Mouse (Mus musculus): ENCODE measurements around the gene Zfp69. TPM values are rescaled to one million over a fixed set of nuclear protein-coding genes. Genes with fewer than 3 reads are reported as not detected.

Gene Zfp69
- polyA plus RNA-seq, 1 experiment from 2014 or later: 13.7 TPM

GRCm38 (mm10) chr4:120885208-120886120 lies 66.0 kb downstream of the Zfp69 start:
- Histone ChIP-seq H3K4me1 (peaks cover 17% of the 10 kb centered on the region), H3K36me3 (no peaks in the 10 kb centered on the region), H3K27ac (replicated peaks) (no peak overlapping the region), H3K4me3 (no peak overlapping the region), H3K9me3 (no peaks in the 10 kb centered on the region), H3K4me2 (peak overlapping the region; percentile 50), H3K9ac (no peak overlapping the region; the same call in 1 of the 2 replicates), H3K27me3 (replicated peaks) (peaks cover 17% of the 10 kb centered on the region)
- ATAC-seq (ENCODE audit: extremely low read depth, insufficient number of reproducible peaks, low FRiP score, low TSS enrichment): no peak
- WGBS: 14% methylated on average over 13 of the region's 13 CpGs

DNA sequence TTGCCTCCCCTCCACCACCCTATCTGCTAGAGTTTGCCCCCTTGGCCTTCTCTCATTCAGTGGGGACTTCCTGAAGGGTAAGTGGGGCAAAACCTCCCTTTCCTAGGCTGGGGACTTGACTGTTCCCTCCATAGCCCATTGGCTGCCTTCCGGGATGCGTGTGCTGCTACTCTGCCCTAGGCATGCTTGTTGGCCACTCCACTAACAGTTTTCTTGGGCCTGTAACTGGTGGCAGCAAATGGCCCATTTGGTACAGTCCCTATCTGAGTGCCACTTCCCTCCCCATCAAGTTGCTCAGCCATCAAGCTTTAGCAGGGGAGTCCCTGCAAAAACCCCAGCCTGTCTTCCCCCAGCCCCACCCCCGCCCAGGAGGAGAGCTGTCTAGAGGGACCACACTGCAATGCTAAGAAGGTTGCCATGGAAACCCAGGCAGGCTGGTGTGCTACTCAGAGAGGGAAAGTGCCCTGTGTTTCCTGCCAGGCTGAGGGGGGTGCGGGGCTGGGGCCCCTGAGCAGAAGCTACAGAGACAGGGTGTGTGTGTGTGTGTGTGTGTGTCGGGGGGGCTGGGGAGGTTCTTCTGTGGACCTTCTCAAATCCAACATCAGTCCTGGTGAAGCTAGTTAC lies 69.4 kb downstream of the Zfp69 start:
- H3K27me3 ChIP-seq (replicated peaks): peaks cover 14% of the 10 kb centered on the region
- ATAC-seq (ENCODE audit: extremely low read depth, insufficient number of reproducible peaks, low FRiP score, low TSS enrichment): no peak
- H3K9me3 ChIP-seq: no peaks in the 10 kb centered on the region
- no peak overlapping the region for H3K4me2 ChIP-seq
- no peak overlapping the region for H3K9ac ChIP-seq
- peaks cover 17% of the 10 kb centered on the region for H3K4me1 ChIP-seq
- H3K27ac ChIP-seq (replicated peaks): no peak overlapping the region
- no peaks in the 10 kb centered on the region for H3K36me3 ChIP-seq
- WGBS: 52% methylated on average over 5 of the region's 5 CpGs
- no peak overlapping the region for H3K4me3 ChIP-seq

DNA sequence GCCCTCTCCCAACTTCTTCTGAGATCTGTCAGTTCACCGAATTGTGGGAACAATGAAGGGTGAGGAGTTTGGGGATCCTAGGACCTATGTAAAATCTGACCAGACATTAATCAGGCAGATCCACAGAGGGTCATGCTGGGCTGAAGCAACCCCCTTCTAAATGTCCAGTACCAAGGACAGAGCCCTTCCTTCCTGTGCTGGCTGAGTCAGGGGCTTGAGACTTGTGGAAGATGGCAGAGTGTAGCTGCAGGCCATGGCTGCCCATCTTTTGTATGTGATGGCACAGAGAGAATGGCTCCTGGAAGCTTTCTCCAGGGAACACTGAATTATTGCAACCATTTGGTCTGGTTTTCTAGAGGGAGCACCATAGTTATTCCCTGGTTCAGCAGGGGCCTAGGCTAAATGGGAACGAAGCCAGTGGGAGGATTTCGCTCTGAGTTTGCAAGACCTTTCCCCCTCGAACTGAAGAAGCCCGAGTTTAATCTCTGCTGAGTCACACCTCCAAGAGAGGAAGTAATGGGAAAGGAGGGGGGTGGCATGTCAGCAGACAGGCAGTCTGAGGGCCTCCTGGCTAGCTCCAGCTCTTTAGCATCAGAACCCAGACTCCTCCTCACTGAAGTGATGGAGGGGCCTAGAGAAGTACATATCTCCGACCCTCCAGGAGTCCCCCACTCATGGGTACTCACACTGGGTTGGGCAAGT lies 70.6 kb downstream of the Zfp69 start:
- Histone ChIP-seq H3K9ac (no peak overlapping the region), H3K9me3 (no peaks in the 10 kb centered on the region), H3K27ac (replicated peaks) (no peak overlapping the region), H3K4me2 (no peak overlapping the region), H3K4me1 (peaks cover 10% of the 10 kb centered on the region), H3K36me3 (no peaks in the 10 kb centered on the region), H3K27me3 (replicated peaks) (0 out of 2 replicates have a peak, but pooled peaks cover 7% of the 10 kb centered on the region), H3K4me3 (no peak overlapping the region)
- WGBS: 46% methylated on average over 6 of the region's 6 CpGs
- no peak for ATAC-seq (ENCODE audit: extremely low read depth, insufficient number of reproducible peaks, low FRiP score, low TSS enrichment)

Small RNAs within 50 kb of the gene (microRNA-seq; reads per million reads assigned to microRNA genes)
- gene Mir7015: not detected

Other genes starting within 250 kb of the Zfp69 start
- 0.45 and 0.83 TPM in 2 replicates for gene Kcnq4, start 203.1 kb downstream of the Zfp69 start, polyA plus RNA-seq (2015; fragmentation: Nextera tagmentation; extraction: Ambion mirVana)
- 95.8 and 97.4 TPM in 2 replicates for gene Nfyc, start 120.1 kb downstream of the Zfp69 start, polyA plus RNA-seq (2015; fragmentation: Nextera tagmentation; extraction: Ambion mirVana)
- 0.51 and 0.60 TPM in 2 replicates for gene Rims3, start 96.9 kb downstream of the Zfp69 start, polyA plus RNA-seq (2015; fragmentation: Nextera tagmentation; extraction: Ambion mirVana)
- 10.4 and 11.9 TPM in 2 replicates for gene Exo5, start 26.7 kb downstream of the Zfp69 start, polyA plus RNA-seq (2015; fragmentation: Nextera tagmentation; extraction: Ambion mirVana)
- gene Smap2, start 65.5 kb upstream of the Zfp69 start, polyA plus RNA-seq (2015; fragmentation: Nextera tagmentation; extraction: Ambion mirVana): 11.5 and 12.3 TPM in 2 replicates
- 7.9 and 8.4 TPM in 2 replicates for gene Col9a2, start 87.7 kb upstream of the Zfp69 start, polyA plus RNA-seq (2015; fragmentation: Nextera tagmentation; extraction: Ambion mirVana)
- gene Zmpste24, start 146.5 kb upstream of the Zfp69 start, polyA plus RNA-seq (2015; fragmentation: Nextera tagmentation; extraction: Ambion mirVana): 22.2 and 22.6 TPM in 2 replicates
- gene Tmco2, start 157.5 kb upstream of the Zfp69 start, polyA plus RNA-seq (2015; fragmentation: Nextera tagmentation; extraction: Ambion mirVana): not detected in 2 replicates